Mouse (Mus musculus) lung, postnatal 36 days (tissue): ENCODE data around the gene Ddc.

Source experiments
- DNase-seq: peaks from one replicate; pipeline ENCODE4 v3.0.0; 2022; ENCODE audit warnings: mixed read lengths

Ddc gene

DNA sequence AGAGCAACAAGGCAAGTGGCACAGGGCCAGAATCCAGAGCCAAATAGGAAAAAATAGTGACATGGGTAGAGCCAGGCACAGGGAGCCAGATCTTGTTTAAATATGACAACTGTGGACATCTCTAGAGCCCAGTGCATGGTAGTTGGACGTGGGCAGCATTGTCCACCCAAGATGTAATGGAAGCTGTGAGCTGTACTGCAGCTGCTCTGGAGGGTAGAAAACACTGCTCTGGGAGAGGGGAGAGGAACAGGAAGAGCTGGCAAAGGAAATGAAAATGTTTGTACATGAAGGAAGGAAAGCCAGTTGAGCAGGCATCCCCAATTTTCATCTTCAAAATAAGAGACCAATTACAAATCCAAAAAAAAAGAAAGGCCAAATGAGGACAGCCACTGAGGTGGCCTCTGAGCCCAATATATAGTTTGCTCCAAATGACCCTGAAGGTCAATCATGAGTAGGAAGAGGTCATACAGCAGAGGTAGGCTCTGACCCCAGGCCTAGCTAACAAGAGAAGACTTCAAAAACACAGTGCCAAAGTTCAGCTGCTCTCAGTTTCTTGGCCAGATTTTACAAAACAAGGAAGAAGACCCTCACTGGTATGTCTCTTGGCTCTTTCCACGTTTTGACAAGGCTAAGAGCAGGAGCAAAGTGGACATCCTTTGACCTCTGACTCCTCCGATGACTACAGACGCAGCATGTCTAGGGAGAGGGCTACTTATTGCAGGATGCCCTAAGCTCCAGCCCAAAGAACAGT is 121.7 kb downstream of the Ddc start:
- DNase-seq, result no peak

DNA sequence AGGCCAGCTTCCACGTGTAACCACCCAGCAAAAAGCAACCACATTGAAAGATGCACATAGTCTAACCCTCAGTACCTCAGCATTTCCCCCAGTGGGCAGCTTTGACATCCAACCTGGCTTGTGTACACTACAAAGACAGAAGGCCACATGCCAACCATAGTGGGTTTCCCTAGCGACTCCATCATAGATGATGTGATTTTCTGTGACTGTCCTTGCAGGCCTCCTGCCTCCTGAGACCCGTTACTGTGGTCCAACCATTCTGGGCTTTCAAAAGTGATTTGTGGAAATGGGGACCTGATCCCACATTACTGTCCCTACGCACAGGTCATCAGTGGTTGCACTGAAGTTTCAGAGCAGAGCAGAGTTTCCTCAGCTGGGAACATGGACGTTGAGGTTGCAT is 123.1 kb downstream of the Ddc start:
- no peak for DNase-seq

DNA sequence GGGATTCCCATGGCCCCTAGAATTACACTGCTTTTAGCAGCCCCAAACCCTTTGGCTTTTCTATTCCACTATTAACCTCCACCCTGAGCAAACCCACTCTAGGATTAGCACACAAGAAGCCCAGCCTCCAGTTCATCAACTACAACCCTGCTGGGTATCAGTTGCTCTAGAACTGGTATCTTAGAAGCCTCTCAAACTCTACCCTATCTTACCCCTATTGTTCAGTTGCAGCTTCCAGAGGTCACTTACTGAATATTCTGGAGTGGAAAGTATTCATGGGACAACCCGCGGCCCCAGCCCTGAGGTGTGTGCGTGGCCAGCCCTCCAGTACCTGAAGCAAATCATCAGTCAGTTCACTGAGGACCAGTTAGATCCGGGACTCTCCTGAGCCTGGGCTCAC is 123.6 kb downstream of the Ddc start:
- DNase-seq, result no peak

DNA sequence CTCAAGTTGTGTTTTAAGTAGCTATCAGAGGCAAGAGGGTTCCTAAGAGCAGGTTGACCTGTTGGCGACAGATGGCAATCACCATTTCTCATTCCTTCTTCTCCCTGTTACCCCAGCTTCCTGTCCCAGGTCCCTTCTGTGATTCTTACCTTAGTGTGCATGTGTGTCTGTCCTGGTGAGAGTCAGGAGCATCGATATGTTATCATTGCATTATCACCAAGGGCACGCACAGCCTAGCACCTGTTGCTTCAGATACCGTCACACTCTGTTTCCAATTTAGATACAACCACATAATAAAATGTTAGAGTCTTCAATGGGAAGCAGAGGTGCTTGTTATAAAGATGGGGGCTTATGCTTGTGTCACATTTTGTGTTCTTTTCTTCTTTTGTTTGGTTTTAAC is 125.7 kb downstream of the Ddc start:
- DNase-seq, result no peak

DNA sequence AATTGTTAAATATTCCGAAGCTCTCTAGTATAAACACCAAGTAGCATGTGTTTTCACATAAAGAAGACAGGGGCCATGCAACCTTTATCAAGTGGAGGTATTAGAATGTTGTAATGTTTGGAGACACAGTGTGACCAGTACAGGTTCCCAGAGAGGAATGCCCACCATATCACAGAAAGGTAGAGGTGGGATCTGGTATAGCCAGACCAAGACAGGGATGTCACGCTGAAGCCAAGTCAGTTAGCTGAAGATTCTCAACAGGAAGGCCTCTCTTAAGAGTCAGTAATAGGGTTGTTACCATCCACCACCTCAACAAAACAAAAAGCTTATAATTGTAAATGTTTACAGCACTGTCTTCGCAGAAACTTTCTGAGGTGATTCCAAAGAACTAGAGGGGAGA is 127.3 kb downstream of the Ddc start:
- DNase-seq, result no peak

DNA sequence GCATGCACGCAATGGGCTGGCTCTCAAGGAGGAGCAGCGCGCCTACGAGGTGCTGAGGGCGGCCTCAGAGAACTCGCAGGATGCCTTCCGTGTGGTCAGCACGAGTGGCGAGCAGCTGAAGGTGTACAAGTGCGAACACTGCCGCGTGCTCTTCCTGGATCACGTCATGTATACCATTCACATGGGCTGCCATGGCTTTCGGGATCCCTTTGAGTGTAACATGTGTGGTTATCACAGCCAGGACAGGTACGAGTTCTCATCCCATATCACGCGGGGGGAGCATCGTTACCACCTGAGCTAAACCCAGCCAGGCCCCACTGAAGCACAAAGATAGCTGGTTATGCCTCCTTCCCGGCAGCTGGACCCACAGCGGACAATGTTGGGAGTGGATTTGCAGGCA is 128.7 kb downstream of the Ddc start:
- no peak for DNase-seq

DNA sequence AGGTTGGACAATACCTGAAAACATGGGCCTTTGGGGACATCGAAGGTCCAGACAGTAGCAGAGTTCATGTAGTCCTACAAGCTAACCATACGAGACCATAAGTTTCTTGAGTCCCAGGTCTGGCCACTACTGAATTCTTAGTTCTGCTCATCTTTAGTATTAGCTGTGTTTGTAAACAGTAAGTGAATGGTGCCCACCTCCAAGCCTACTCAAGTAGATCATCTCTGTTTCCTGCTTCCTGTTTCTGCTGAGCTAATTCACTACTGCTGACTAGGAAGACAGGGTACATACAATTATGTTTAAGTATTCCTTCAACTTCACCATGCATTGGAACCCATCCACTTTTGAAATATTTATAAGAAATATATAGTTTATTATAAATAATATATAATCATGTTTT is 129.9 kb downstream of the Ddc start:
- no peak for DNase-seq

- no peak for DNase-seq
These were observed 131.2 kb downstream of the Ddc start for GRCm38 (mm10) chr11:11766736-11767135.

DNA sequence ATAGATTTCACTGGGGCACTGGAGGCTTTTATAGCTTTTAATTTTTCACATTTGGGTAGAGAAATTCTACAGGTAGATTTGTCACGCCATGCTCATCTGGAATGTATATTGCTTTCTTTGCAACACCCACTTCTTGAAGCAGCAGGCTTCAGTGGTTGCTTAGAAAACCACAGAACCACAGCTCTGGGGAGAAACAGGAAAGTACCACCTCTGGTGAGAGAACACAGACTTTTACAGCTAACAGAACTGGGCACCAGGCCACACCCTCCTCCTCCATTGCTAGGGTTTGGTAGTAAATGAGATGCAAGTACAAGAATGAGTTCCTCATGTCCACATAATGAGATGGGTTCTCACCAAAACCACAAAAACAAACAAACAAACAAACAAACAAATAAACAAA is 131.8 kb downstream of the Ddc start:
- DNase-seq, result peak; percentile 79

DNA sequence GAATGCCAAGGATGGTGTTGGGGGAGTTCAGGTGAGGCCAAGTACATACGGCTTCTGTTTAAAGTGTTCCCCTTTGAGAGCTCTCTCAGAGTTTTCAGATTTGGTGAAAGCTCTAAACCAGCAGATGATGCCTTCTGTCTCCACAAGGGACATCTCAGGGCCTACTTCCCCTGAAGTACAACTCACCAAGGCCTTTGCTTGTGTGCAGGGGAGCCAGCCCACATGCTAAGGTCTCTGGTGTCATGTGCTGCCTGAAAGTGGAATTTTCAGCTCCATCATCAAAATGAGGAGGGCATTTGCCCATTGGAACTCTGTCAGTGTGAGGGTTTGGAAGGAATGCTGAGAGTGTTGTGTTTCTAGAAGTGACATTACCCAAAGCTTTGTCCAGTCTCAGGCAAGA is 132.5 kb downstream of the Ddc start:
- DNase-seq, result no peak
